Mouse (Mus musculus) midbrain, embryonic 11.5 days (tissue): Measurements from ENCODE around the gene Irx4. TPM values are rescaled to one million over a fixed set of nuclear protein-coding genes. Genes with fewer than 3 reads are reported as not detected.

Experiments used
- ATAC-seq: fragments of 200-750 bp; cut with Nextera tagmentation; 2 replicates; pipeline ENCODE4 v1.8.0; 2017; ENCODE audit warnings: moderate TSS enrichment, moderate library complexity; ENCODE audit not compliant: low FRiP score
- DNase-seq: peaks from one replicate; pipeline ENCODE4 v3.0.0; 2015; ENCODE audit warnings: low spot score; ENCODE audit errors: missing footprints
- H3K27ac ChIP-seq: fragments of 300-500 bp; sonication (generic); 2 replicates; pipeline ENCODE4 v1.5.1; 2014; ENCODE audit warnings: low read depth, low read length
- H3K27me3 ChIP-seq: fragments of 300-500 bp; sonication (generic); 2 replicates; pipeline ENCODE4 v1.6.1; 2014; ENCODE audit warnings: mild to moderate bottlenecking, low read length, moderate library complexity, mixed read lengths; ENCODE audit not compliant: control insufficient read depth, insufficient read depth
- H3K36me3 ChIP-seq: fragments of 300-500 bp; sonication (generic); 2 replicates; pipeline ENCODE4 v1.6.1; 2014; ENCODE audit warnings: mild to moderate bottlenecking, low read length, moderate library complexity, mixed read lengths; ENCODE audit not compliant: control insufficient read depth, insufficient read depth
- H3K4me1 ChIP-seq: fragments of 300-500 bp; sonication (generic); 2 replicates; pipeline ENCODE4 v1.6.1; 2014; ENCODE audit warnings: low read length; ENCODE audit not compliant: control insufficient read depth, insufficient read depth
- H3K4me2 ChIP-seq: fragments of 300-500 bp; sonication (generic); 2 replicates; pipeline ENCODE4 v1.6.1; 2014; ENCODE audit warnings: mild to moderate bottlenecking, moderate library complexity
- H3K4me3 ChIP-seq: fragments of 300-500 bp; sonication (generic); 2 replicates; pipeline ENCODE4 v1.5.1; 2014; ENCODE audit warnings: low read depth, low read length
- H3K9ac ChIP-seq: fragments of 300-500 bp; sonication (generic); 2 replicates; pipeline ENCODE4 v1.6.1; 2014; ENCODE audit warnings: low read length
- H3K9me3 ChIP-seq: fragments of 300-500 bp; sonication (generic); 2 replicates; pipeline ENCODE4 v1.6.1; 2016; ENCODE audit warnings: low read length; ENCODE audit not compliant: control insufficient read depth
- WGBS: fragments of 180-500 bp; shearing (Covaris S2); extraction: QIAGEN DNeasy Blood & Tissue Kit; methylation state at CpG from one replicate; pipeline ENCODE4 v1.1.7; 2014; 5-methylcytosine and 5-hydroxymethylcytosine counted together
- polyA plus RNA-seq: library from polyadenylated mRNA; unstranded; fragments of >200 nt; fragmentation: Nextera tagmentation; extraction: Ambion mirVana; gene quantifications from 2 replicates; pipeline ENCODE4 v1.2.1, GENCODE M21; 2014

Gene Irx4
- polyA plus RNA-seq, 1 experiment from 2014 or later = 0.87 TPM

DNA sequence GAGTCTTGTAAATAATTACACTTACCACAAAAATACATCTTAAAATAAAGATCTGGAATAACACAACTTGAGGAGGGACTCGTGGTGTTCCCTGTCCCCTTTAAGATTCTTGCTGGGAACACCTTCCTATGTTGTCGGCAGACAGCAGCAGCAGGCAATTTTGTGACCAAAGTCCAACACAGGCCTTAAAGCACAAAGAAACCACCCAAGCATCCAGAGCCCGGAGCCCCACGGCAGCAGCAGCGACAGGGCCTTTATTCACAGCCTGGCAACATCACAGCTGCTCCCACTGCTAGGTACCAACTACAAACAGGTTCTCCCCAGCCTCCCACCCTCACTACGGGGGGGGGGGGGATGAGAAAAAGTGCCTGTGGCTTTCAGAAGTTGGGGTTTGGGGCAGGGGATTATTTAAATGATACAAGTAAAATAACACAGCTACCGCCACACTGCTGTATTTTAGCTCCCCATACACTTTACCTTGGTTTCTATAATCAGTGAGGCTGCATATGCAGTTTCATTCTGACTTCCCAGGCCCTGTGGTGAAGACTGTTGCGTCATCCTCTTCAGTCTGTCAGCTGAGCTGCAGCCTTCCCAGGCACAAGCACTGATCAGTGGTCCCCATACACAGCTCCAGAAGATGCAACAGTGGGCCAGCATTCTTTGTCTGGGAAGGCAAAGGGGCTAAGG, 45.3 kb downstream of the Irx4 start:
- no peaks in the 10 kb centered on the region for H3K36me3 ChIP-seq
- no peak overlapping the region for H3K4me3 ChIP-seq
- no peaks in the 10 kb centered on the region for H3K9me3 ChIP-seq
- no peak overlapping the region for H3K4me2 ChIP-seq
- H3K9ac ChIP-seq = peak overlapping the region; percentile 44
- ATAC-seq (peak; percentile 47), DNase-seq (peak; percentile 86)
- no peaks in the 10 kb centered on the region; the same call in 1 of the 2 replicates for H3K27me3 ChIP-seq
- WGBS = 17% methylated on average over 8 of the region's 8 CpGs
- H3K27ac ChIP-seq = peak overlapping the region; percentile 35; the same call in 1 of the 2 replicates
- H3K4me1 ChIP-seq = peaks cover 16% of the 10 kb centered on the region

DNA sequence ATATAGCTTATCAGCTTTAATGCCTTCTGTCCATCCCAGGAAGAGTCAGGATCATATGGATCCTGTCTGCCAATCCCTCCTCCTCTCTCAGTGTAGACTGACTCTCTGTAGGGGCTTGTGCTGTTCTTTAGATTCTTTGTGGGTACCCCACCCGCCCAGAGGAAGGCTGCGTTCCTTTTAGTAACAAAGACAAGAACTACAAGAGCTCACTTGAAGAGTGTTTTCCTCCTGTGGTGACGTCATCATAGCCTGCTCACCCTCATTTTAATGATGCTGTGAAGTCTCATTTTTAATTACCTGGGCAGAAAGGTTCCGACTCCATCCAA, 45.8 kb downstream of the Irx4 start:
- Histone ChIP-seq H3K4me3 (no peak overlapping the region), H3K4me2 (no peak overlapping the region), H3K9me3 (no peaks in the 10 kb centered on the region), H3K27me3 (no peaks in the 10 kb centered on the region; the same call in 1 of the 2 replicates), H3K4me1 (peaks cover 16% of the 10 kb centered on the region), H3K27ac (peak overlapping the region; percentile 35; the same call in 1 of the 2 replicates), H3K9ac (peak overlapping the region; percentile 44), H3K36me3 (no peaks in the 10 kb centered on the region)
- peak; percentile 41; the same call in 1 of the 2 replicates for ATAC-seq
- WGBS = 45% methylated on average over 4 of the region's 4 CpGs
- DNase-seq = no peak

DNA sequence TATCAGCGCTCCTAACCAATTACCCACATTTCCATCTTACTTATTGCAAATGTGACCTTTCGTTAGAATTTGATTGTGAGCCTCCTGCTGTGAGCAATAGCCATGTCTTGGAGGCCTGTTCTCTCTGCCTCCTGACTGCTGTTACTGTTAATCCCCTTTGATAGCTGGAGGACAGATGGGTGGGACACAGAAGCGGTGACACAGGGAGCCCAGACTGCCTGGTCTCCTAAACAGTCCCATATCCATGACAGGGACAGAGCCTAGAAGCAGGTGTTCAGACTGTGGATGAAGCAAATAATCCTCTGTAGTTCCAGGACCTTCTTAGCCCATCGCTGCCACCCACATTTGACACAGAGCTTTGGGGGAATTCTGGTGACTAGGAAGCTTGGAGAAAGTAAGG, 46.2 kb downstream of the Irx4 start:
- no peak overlapping the region for H3K4me3 ChIP-seq
- H3K9ac ChIP-seq = 0 out of 2 replicates have a peak overlapping the region, but pooled peaks have one; percentile 7
- H3K4me2 ChIP-seq = no peak overlapping the region
- no peak for ATAC-seq
- DNase-seq = no peak
- H3K4me1 ChIP-seq = peaks cover 16% of the 10 kb centered on the region
- WGBS = 49% methylated on average over 4 of the region's 4 CpGs
- no peak overlapping the region; the same call in 1 of the 2 replicates for H3K27ac ChIP-seq
- no peaks in the 10 kb centered on the region for H3K9me3 ChIP-seq
- H3K36me3 ChIP-seq = no peaks in the 10 kb centered on the region
- no peaks in the 10 kb centered on the region; the same call in 1 of the 2 replicates for H3K27me3 ChIP-seq

DNA sequence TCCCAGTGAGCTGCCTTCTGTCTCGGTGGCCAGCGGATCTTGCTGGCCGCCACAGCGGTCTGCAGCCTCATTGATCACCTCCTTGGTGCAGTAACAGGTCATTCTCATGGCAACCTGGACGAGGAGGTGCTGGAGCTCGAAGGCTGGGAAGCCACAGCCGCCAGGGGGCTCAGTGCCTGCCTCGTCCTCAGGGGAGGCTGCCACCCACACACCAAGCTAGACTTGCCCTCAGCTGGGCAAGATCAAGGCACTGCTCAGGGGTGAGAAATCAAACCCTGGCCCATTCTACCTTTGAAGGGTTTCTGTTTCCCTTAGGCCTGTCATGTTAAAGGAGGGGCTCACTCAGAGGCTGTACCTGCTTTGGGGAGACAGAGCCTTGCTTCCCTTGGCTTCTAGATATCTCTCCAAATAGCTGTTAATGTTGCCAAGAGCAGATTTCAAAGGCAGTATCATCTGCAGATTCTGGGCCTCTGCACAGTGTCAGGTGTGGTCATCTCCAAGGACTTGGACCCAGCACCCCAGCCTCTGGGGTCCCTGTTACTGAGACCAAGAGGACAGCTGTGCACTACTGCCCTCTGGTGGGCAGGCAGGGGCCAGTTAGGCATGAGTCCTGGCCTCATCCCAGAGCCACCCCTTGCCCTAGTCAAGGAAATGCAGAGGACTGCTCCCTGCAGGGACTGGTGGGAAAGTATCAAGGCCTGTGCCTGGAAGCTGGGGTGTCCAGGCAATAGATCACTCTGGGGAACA, 50.1 kb downstream of the Irx4 start:
- peaks cover 15% of the 10 kb centered on the region for H3K4me1 ChIP-seq
- no peaks in the 10 kb centered on the region for H3K9me3 ChIP-seq
- 21% methylated on average over 8 of the region's 8 CpGs for WGBS
- H3K4me3 ChIP-seq = no peak overlapping the region
- H3K27me3 ChIP-seq = no peaks in the 10 kb centered on the region; the same call in 1 of the 2 replicates
- no peak overlapping the region for H3K9ac ChIP-seq
- DNase-seq (peak; percentile 95), ATAC-seq (peak; percentile 77)
- no peak overlapping the region for H3K27ac ChIP-seq
- no peaks in the 10 kb centered on the region for H3K36me3 ChIP-seq
- no peak overlapping the region for H3K4me2 ChIP-seq

Other genes with a start within 250 kb of the Irx4 start
- gene Mrpl36, start 68.0 kb downstream of the Irx4 start, polyA plus RNA-seq = 125 and 128 TPM in 2 replicates
- 305 and 326 TPM in 2 replicates for gene Ndufs6, start 68.1 kb downstream of the Irx4 start, polyA plus RNA-seq
- gene Lpcat1, start 206.7 kb downstream of the Irx4 start, polyA plus RNA-seq = 52.0 and 53.5 TPM in 2 replicates